Mouse (Mus musculus): Measurements from ENCODE around the gene Mid2. TPM values are rescaled to one million over a fixed set of nuclear protein-coding genes. Genes with fewer than 3 reads are reported as not detected.

The Mid2 gene
- 13.8 and 17.7 TPM in 2 replicates for polyA plus RNA-seq (2014; fragmentation: Nextera tagmentation; extraction: Ambion mirVana)

- Histone ChIP-seq H3K4me3 (ENCODE audit: low read depth, low read length) (peak within 1 kb of the TSS; percentile 58), H3K9ac (ENCODE audit: low read depth, low read length) (peak within 1 kb of the TSS; percentile 78), H3K27me3 (ENCODE audit: control insufficient read depth, insufficient read depth, low read length) (peaks cover 16% of the 10 kb centered on the region), H3K36me3 (ENCODE audit: control insufficient read depth, insufficient read depth, low read length) (no peaks in the 10 kb centered on the region), H3K4me1 (ENCODE audit: control insufficient read depth, insufficient read depth, low read length) (no peaks in the 10 kb centered on the region), H3K4me2 (peak within 1 kb of the TSS; percentile 51), H3K27ac (ENCODE audit: low read depth, low read length) (peak within 1 kb of the TSS; percentile 81), H3K9me3 (replicated peaks; ENCODE audit: control insufficient read depth, low read length) (no peaks in the 10 kb centered on the region)
- peak; percentile 75 for ATAC-seq (replicated peaks; ENCODE audit: insufficient number of reproducible peaks, low FRiP score, low TSS enrichment)
- WGBS (ENCODE audit: insufficient replicate concordance) = 14% methylated on average over 65 of the region's 68 CpGs
Observed at GRCm38 (mm10) chrX:140664479-140665241, at the start of gene Mid2. TSS of gene Mid2 (plus strand) at chrX:140664599.

DNA sequence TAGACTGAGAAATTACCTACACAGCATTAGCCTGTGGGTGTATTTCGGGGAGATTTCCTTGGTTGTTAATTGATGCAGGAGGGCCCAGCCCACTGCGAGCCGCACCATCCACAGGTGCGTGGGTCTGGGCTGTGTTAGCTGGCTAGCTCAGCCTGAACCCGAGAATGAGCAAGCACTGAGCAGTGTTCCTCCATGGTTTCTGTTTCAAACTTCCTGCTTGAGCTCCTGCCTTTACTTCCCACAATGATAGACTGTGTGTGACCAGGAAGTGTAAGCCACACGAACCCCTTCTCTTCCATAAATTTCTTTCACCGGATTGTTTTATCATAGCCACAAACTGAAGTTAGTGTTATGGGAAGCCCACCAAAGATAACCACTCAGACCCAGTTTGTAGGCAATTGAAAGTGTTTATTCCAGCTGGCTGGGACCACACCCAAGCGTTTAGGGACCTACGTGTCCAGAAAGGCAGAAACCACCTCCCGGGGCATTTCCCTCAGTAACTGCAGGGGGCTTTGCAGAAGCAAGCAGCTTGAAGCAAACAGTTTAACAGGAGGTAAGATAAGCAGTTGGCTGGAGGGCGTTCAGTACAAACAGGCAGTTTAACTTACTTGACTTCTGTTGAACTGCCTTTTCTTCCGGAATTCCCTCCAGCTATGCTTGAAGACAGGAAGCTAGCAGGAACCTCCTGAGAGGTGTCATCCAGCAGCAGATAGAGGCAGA lies 39.4 kb upstream of the Mid2 start:
- WGBS (ENCODE audit: insufficient replicate concordance) = 47% methylated on average over 12 of the region's 12 CpGs
- H3K27me3 ChIP-seq (ENCODE audit: control insufficient read depth, insufficient read depth, low read length) = no peaks in the 10 kb centered on the region
- no peaks in the 10 kb centered on the region; the same call in 1 of the 2 replicates for H3K4me1 ChIP-seq (ENCODE audit: control insufficient read depth, insufficient read depth, low read length)
- H3K4me2 ChIP-seq = no peak overlapping the region
- no peaks in the 10 kb centered on the region for H3K36me3 ChIP-seq (ENCODE audit: control insufficient read depth, insufficient read depth, low read length)
- no peaks in the 10 kb centered on the region for H3K9me3 ChIP-seq (replicated peaks; ENCODE audit: control insufficient read depth, low read length)
- H3K4me3 ChIP-seq (ENCODE audit: low read depth, low read length) = no peak overlapping the region
- H3K9ac ChIP-seq (ENCODE audit: low read depth, low read length) = no peak overlapping the region
- no peak overlapping the region for H3K27ac ChIP-seq (ENCODE audit: low read depth, low read length)
- no peak for ATAC-seq (replicated peaks; ENCODE audit: insufficient number of reproducible peaks, low FRiP score, low TSS enrichment)

DNA sequence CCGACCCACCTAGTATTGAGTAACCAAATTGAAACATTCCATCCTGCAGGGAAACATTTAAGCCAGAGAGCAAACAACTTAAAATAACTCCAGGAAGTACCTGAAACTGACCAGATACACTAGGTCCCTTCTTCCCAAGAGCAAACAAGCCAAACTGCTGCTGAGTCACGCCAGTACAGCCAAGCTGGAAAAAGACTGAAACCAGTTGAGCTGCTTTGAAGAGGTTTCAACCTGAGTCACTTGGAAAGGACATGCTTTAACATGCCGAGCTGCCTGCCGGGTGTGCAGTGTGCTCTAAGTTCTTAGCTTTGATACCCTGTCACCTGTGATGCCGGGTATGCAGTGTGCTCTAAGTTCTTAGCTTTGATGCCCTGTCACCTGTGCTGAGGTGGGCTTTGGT lies 26.4 kb upstream of the Mid2 start:
- no peak for ATAC-seq (replicated peaks; ENCODE audit: insufficient number of reproducible peaks, low FRiP score, low TSS enrichment)
- WGBS (ENCODE audit: insufficient replicate concordance) = 68% methylated on average over 5 of the region's 5 CpGs

DNA sequence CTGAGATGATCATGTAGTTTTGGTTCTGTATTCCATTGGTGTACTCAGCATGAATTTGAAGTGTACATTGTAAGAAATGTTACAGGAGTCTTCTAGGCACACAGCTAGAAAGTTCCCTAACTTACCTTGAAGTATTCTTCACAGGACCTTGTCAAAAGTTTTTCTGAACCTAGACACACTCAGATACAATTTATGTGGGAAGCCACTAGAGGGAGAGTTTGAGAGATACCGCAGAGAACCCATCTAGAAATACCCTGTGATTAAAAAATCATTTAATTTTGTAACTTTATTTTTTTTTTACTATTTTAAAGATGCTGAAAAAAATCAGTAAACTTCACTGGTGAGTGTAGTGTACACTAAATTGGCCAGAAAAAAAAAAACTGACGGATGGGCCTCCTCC lies 24.8 kb upstream of the Mid2 start:
- no peaks in the 10 kb centered on the region for H3K36me3 ChIP-seq (ENCODE audit: control insufficient read depth, insufficient read depth, low read length)
- no peak overlapping the region for H3K4me3 ChIP-seq (ENCODE audit: low read depth, low read length)
- no peak for ATAC-seq (replicated peaks; ENCODE audit: insufficient number of reproducible peaks, low FRiP score, low TSS enrichment)
- no peaks in the 10 kb centered on the region for H3K27me3 ChIP-seq (ENCODE audit: control insufficient read depth, insufficient read depth, low read length)
- WGBS (ENCODE audit: insufficient replicate concordance) = 58% methylated on average over 2 of the region's 2 CpGs
- H3K9ac ChIP-seq (ENCODE audit: low read depth, low read length) = no peak overlapping the region
- H3K4me2 ChIP-seq = no peak overlapping the region
- no peaks in the 10 kb centered on the region for H3K9me3 ChIP-seq (replicated peaks; ENCODE audit: control insufficient read depth, low read length)
- no peaks in the 10 kb centered on the region for H3K4me1 ChIP-seq (ENCODE audit: control insufficient read depth, insufficient read depth, low read length)
- no peak overlapping the region for H3K27ac ChIP-seq (ENCODE audit: low read depth, low read length)

More for the DNA sequence above, 26.4 kb upstream of the Mid2 start:
- Histone ChIP-seq H3K4me1 (ENCODE audit: control insufficient read depth, insufficient read depth, low read length) (no peaks in the 10 kb centered on the region), H3K36me3 (ENCODE audit: control insufficient read depth, insufficient read depth, low read length) (no peaks in the 10 kb centered on the region), H3K4me2 (no peak overlapping the region), H3K9me3 (replicated peaks; ENCODE audit: control insufficient read depth, low read length) (no peaks in the 10 kb centered on the region), H3K27me3 (ENCODE audit: control insufficient read depth, insufficient read depth, low read length) (no peaks in the 10 kb centered on the region), H3K27ac (ENCODE audit: low read depth, low read length) (no peak overlapping the region), H3K4me3 (ENCODE audit: low read depth, low read length) (no peak overlapping the region), H3K9ac (ENCODE audit: low read depth, low read length) (no peak overlapping the region)

DNA sequence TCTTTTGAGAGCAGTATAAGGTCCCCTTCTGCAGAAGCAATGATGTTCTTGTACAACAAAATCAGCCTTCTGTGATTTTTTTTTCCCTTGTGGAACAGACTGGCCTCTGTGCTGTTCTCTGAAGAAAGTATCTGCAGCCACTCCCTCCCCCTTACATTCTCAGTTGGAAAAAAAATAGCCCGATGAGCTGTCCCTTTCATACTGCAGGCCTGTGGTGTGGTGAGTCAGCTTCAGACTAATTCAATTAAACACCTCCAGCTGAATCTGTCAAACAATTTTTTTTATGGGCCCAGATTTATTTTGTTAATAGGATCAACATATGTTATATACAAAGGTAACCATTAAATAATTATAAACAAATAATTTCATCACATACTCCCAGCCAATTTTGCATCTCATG lies 3.7 kb upstream of the Mid2 start:
- Histone ChIP-seq H3K36me3 (ENCODE audit: control insufficient read depth, insufficient read depth, low read length) (no peaks in the 10 kb centered on the region), H3K27ac (ENCODE audit: low read depth, low read length) (no peak overlapping the region), H3K4me1 (ENCODE audit: control insufficient read depth, insufficient read depth, low read length) (no peaks in the 10 kb centered on the region), H3K4me2 (no peak overlapping the region), H3K9me3 (replicated peaks; ENCODE audit: control insufficient read depth, low read length) (no peaks in the 10 kb centered on the region), H3K9ac (ENCODE audit: low read depth, low read length) (no peak overlapping the region), H3K4me3 (ENCODE audit: low read depth, low read length) (no peak overlapping the region), H3K27me3 (ENCODE audit: control insufficient read depth, insufficient read depth, low read length) (peaks cover 11% of the 10 kb centered on the region)
- WGBS (ENCODE audit: insufficient replicate concordance) = 41% methylated on average over 1 of the region's 1 CpGs
- ATAC-seq (replicated peaks; ENCODE audit: insufficient number of reproducible peaks, low FRiP score, low TSS enrichment) = no peak

DNA sequence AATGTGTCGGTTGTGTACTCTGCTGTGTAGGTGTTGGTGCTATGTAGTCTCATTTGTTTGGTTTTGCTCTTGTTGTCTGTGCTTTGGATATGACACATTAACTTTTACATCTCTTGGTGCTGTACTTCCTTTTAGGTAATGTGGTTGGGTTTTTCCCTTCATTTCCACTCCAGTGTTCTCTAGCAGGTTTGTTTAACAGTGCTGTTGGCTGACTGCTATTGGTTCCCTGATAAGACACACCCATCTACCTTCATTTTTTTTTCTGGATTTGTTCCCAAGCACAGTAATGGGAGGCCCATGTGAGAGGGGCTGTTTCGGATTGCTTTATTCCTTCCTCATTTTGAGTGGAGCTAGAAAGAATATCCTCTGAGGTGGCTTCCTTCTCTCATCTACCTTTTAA lies 883 bp upstream of the Mid2 start:
- no peak overlapping the region for H3K27ac ChIP-seq (ENCODE audit: low read depth, low read length)
- H3K9me3 ChIP-seq (replicated peaks; ENCODE audit: control insufficient read depth, low read length) = no peaks in the 10 kb centered on the region
- H3K9ac ChIP-seq (ENCODE audit: low read depth, low read length) = no peak overlapping the region
- no peak for ATAC-seq (replicated peaks; ENCODE audit: insufficient number of reproducible peaks, low FRiP score, low TSS enrichment)
- H3K36me3 ChIP-seq (ENCODE audit: control insufficient read depth, insufficient read depth, low read length) = no peaks in the 10 kb centered on the region
- no peak overlapping the region for H3K4me3 ChIP-seq (ENCODE audit: low read depth, low read length)
- H3K4me2 ChIP-seq = no peak overlapping the region
- 81% methylated on average over 2 of the region's 2 CpGs for WGBS (ENCODE audit: insufficient replicate concordance)
- H3K27me3 ChIP-seq (ENCODE audit: control insufficient read depth, insufficient read depth, low read length) = peaks cover 16% of the 10 kb centered on the region
- no peaks in the 10 kb centered on the region for H3K4me1 ChIP-seq (ENCODE audit: control insufficient read depth, insufficient read depth, low read length)

- peak overlapping the region; percentile 81 for H3K27ac ChIP-seq (ENCODE audit: low read depth, low read length)
Observed at GRCm38 (mm10) chrX:140665242-140665810, 927 bp downstream of the Mid2 start.

DNA sequence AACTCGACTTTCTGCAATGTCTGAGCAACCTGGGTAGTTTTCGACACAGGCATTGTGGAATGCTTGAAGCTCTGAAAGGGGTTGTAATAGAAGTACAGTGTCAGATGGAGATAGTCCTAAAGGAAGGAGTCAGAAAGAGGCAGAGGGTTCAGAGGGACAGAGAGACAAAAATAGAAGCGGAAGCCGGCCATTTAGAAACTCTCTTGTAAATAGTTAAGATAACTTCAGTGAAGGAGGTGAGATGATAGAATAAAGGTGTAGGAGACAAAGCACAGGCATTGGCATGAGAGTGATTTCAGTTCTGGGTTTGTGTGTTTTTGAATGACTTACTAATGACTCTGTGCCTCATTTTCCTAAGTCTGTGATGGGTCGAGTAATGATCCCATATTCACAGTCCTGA lies 11.0 kb downstream of the Mid2 start:
- Histone ChIP-seq H3K9ac (ENCODE audit: low read depth, low read length) (no peak overlapping the region), H3K4me2 (no peak overlapping the region; the same call in 1 of the 2 replicates), H3K4me1 (ENCODE audit: control insufficient read depth, insufficient read depth, low read length) (no peaks in the 10 kb centered on the region), H3K27ac (ENCODE audit: low read depth, low read length) (no peak overlapping the region), H3K4me3 (ENCODE audit: low read depth, low read length) (no peak overlapping the region), H3K36me3 (ENCODE audit: control insufficient read depth, insufficient read depth, low read length) (no peaks in the 10 kb centered on the region), H3K27me3 (ENCODE audit: control insufficient read depth, insufficient read depth, low read length) (no peaks in the 10 kb centered on the region), H3K9me3 (replicated peaks; ENCODE audit: control insufficient read depth, low read length) (no peaks in the 10 kb centered on the region)
- WGBS (ENCODE audit: insufficient replicate concordance) = 48% methylated on average over 5 of the region's 5 CpGs
- ATAC-seq (replicated peaks; ENCODE audit: insufficient number of reproducible peaks, low FRiP score, low TSS enrichment) = no peak

More at GRCm38 (mm10) chrX:140665242-140665810, 927 bp downstream of the Mid2 start:
- Histone ChIP-seq H3K36me3 (ENCODE audit: control insufficient read depth, insufficient read depth, low read length) (no peaks in the 10 kb centered on the region), H3K4me1 (ENCODE audit: control insufficient read depth, insufficient read depth, low read length) (no peaks in the 10 kb centered on the region), H3K4me3 (ENCODE audit: low read depth, low read length) (peak overlapping the region; percentile 58), H3K4me2 (peak overlapping the region; percentile 51), H3K9me3 (replicated peaks; ENCODE audit: control insufficient read depth, low read length) (no peaks in the 10 kb centered on the region), H3K9ac (ENCODE audit: low read depth, low read length) (peak overlapping the region; percentile 78), H3K27me3 (ENCODE audit: control insufficient read depth, insufficient read depth, low read length) (peaks cover 16% of the 10 kb centered on the region)
- ATAC-seq (replicated peaks; ENCODE audit: insufficient number of reproducible peaks, low FRiP score, low TSS enrichment) = peak; percentile 39; the same call in 1 of the 2 replicates
- 18% methylated on average over 32 of the region's 47 CpGs for WGBS (ENCODE audit: insufficient replicate concordance)

All from heart, embryonic 11.5 days (tissue).